10 mouse cellular contexts compared by ENCODE assay signal in genomic region chr1:135256299-135256698, GRCm38 (mm10). TPM values are rescaled to one million over a fixed set of nuclear protein-coding genes. Genes with fewer than 3 reads are reported as not detected.
DNase-seq lines count a peak whose midpoint lies in the region; ATAC-seq and TF ChIP-seq lines count a peak whose summit lies in the region.
"Had no signal": no experiment of that assay in that cellular context is flagged by ENCODE, and none has a peak within 500 bp of the region (broad histone marks: within the 10 kb centered on the region; RNA-seq: fewer than 3 reads in every experiment).

No protein-coding gene starts in this region.

- H3K9ac ChIP-seq in midbrain, postnatal 0 days (replicated peaks; ENCODE audit: low read length, poor library complexity, severe bottlenecking): no peak overlapping the region

- H3K4me3 ChIP-seq in E14TG2a.4 (replicated peaks; ENCODE audit: low read length): peak overlapping the region; percentile 77
- H3K4me3 ChIP-seq in midbrain, postnatal 0 days (ENCODE audit: low read depth, low read length): no peak overlapping the region
- H3K4me3 ChIP-seq: limb, embryonic 10.5 days; midbrain, embryonic 10.5 days had no signal

- H3K4me1 ChIP-seq in E14TG2a.4 (replicated peaks; ENCODE audit: low read depth, low read length): peaks cover 97% of the 10 kb centered on the region
- no peaks in the 10 kb centered on the region for H3K4me1 ChIP-seq in midbrain, postnatal 0 days (ENCODE audit: insufficient read depth, low read length)

- peak; percentile 5 for TF ChIP-seq CTCF in E14TG2a.4 (conservative IDR thresholded peaks at IDR 0.05; ENCODE audit: low read length)
- TF ChIP-seq CTCF in midbrain, postnatal 0 days (IDR thresholded peaks at IDR 0.05): no peak

- peak; percentile 57 for DNase-seq in 416B (ENCODE audit: low read depth)
- DNase-seq in kidney, adult 9 months: peak; percentile 67
- DNase-seq in lung, postnatal 25 days (ENCODE audit: low spot score): peak; percentile 82
- no peak for DNase-seq in spleen, postnatal 14 days (ENCODE audit: low spot score in 2 of 2)
- DNase-seq in layer of hippocampus, adult 18-20 months (ENCODE audit: low spot score in 2 of 2): no peak
- no peak for DNase-seq in midbrain, postnatal 0 days (ENCODE audit: low spot score)

- H3K27ac ChIP-seq in midbrain, postnatal 0 days (ENCODE audit: low read depth, low read length): no peak overlapping the region

- peaks cover 5% of the 10 kb centered on the region; the same call in 1 of the 2 replicates for H3K9me3 ChIP-seq in E14TG2a.4 (ENCODE audit: low read length)
- no peaks in the 10 kb centered on the region for H3K9me3 ChIP-seq in midbrain, postnatal 0 days (ENCODE audit: low read length)
- H3K9me3 ChIP-seq: limb, embryonic 10.5 days; midbrain, embryonic 10.5 days had no signal

- no peak for ATAC-seq in midbrain, postnatal 0 days (ENCODE audit: low FRiP score)
- ATAC-seq: hindbrain, embryonic 16.5 days had no signal

- H3K4me2 ChIP-seq in midbrain, postnatal 0 days (ENCODE audit: low read depth, low read length, poor library complexity, severe bottlenecking): no peak overlapping the region

- WGBS in midbrain, postnatal 0 days: 78% methylated on average over 6 of the region's 6 CpGs

- H3K27me3 ChIP-seq in E14TG2a.4 (ENCODE audit: insufficient read depth, low read length): no peaks in the 10 kb centered on the region
- H3K27me3 ChIP-seq in midbrain, postnatal 0 days (ENCODE audit: insufficient read depth, low read length): no peaks in the 10 kb centered on the region

- peaks cover 50% of the 10 kb centered on the region for H3K36me3 ChIP-seq in E14TG2a.4 (ENCODE audit: insufficient read depth, low read length)
- no peaks in the 10 kb centered on the region for H3K36me3 ChIP-seq in midbrain, postnatal 0 days (ENCODE audit: insufficient read depth, low read length)
- H3K36me3 ChIP-seq: midbrain, embryonic 10.5 days had no signal

RNA-seq across cellular contexts. Expression of gene Elf3, which starts 2.1 kb away (rescaled TPM):
- not detected for total RNA-seq in layer of hippocampus, adult 18-20 months (2021)
- 0.14 and 0.77 TPM in 2 replicates for total RNA-seq in midbrain, postnatal 0 days (2014; rRNA removed)
- polyA plus RNA-seq in midbrain, postnatal 0 days (2015; fragmentation: Nextera tagmentation; extraction: Ambion mirVana): 0.36 and 0.60 TPM in 2 replicates

RNA-seq across cellular contexts. Expression of gene Rnpep, which starts 27.6 kb away (rescaled TPM):
- 10 to 100 TPM; 45.3 to 55.3 TPM for total RNA-seq in layer of hippocampus, adult 18-20 months (2021)
- total RNA-seq in midbrain, postnatal 0 days (2014; rRNA removed): 76.3 and 79.7 TPM in 2 replicates
- polyA plus RNA-seq in midbrain, postnatal 0 days (2015; fragmentation: Nextera tagmentation; extraction: Ambion mirVana): 49.2 and 52.4 TPM in 2 replicates

RNA-seq across cellular contexts. Expression of gene Timm17a, which starts 57.3 kb away (rescaled TPM):
- 100 to 1,000 TPM; 181 to 183 TPM for total RNA-seq in layer of hippocampus, adult 18-20 months (2021)
- total RNA-seq in midbrain, postnatal 0 days (2014; rRNA removed): 19.0 and 34.4 TPM in 2 replicates
- polyA plus RNA-seq in midbrain, postnatal 0 days (2015; fragmentation: Nextera tagmentation; extraction: Ambion mirVana): 165 and 166 TPM in 2 replicates

Comparison
In these comparisons a context has a peak if more than half of its experiments do, and no peak if none do; other contexts are left out.
1. DNase-seq: peak in 416B (single experiment), kidney, adult 9 months (single experiment) and lung, postnatal 25 days (single experiment); none in spleen, postnatal 14 days (0 of 2), layer of hippocampus, adult 18-20 months (0 of 2) and midbrain, postnatal 0 days (single experiment).